Mouse (Mus musculus) monocyte, adult 2 months (primary cell): ENCODE measurements around the gene Fam189b.

Source experiments
- DNase-seq, 2 experiments: peaks; one replicate each; pipeline ENCODE4 v3.0.0; 2022; ENCODE audit warnings: low spot score in 2 of 2, low read depth in 1 of 2

The Fam189b gene

DNA sequence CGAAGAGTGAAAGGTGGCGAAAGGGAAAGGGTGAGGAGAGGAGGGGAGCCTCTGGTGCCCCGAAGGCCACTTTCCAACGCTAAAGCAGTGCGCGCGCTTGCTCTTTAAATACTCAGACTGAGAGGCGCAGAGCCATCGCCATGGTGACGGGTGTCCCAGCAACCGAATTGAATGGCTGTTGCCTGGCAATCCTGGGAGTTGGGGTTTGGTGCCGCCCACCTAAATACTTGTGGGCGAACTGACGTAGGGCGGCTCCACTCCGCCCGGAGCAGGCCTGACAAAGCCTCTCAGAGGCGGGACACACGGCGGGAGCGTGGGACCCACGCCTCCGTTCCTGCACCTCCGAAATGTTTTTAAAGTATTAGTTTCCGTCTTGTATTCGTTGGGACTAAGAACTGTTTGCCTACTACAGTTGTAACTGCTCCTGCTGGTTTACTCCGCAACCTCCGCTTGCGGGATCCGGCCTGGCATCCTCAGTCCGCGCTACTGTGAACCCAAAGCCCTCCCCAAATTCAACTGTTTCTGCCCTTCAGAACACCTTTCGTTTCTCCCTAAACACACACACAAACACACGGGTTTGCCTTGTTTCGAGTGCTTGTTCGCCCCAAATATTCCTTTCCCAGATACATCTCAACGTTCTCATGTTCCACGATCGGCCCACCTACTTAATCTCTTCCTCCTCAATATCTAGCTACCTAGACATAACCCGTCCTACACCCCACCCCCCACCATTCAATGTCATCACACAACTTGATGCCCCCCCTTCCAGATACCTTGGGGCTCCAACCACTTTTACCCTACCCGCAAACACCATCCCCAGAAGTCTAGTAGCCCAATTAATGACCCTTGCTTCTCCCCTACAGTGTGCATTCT lies 44.6 kb downstream of the Fam189b start:
- DNase-seq = peak in 1 of 2 experiments; percentile 39

DNA sequence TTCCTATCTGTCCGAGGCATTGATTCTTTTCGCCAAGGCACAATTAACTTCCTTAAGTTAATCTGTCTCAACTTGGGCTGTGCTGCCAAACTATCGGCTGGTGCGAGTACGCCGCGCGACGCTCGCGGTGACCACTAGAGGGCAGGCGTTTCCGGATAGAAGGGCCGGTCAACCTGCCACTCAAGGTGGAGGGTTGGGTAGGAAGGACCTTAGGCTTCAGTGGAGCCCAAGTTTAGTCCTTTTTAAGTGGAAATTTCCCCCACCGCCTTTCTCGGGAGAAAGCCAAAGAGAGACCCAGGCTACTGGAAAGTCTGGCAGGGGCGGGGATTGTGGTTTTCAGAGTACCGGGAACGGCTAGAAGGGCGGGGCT lies 45.2 kb downstream of the Fam189b start:
- peak; percentile 58 to 80 for DNase-seq

DNA sequence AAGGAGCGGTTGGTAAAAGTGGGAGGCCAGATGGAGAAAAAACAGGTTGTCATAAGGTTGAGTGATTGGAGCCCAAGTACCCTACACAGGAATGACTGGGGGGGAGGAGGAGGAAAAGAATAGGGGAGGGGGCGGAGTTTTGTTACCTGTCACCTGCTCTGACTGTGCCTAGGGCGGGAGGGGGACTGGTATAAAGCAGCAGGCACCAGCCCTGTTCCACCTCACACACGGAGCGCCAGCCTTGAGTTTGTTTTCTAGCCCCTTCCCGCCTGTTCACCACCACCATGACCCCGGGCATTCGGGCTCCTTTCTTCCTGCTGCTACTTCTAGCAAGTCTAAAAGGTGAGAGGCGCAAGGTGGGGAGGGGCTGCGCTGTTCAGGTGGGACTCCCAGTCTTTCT lies 45.9 kb downstream of the Fam189b start, which contains the start of gene Muc1:
Gene Muc1, plus strand, starts transcription at position 222 of the 400 bp plus-strand sequence.
- no peak for DNase-seq

DNA sequence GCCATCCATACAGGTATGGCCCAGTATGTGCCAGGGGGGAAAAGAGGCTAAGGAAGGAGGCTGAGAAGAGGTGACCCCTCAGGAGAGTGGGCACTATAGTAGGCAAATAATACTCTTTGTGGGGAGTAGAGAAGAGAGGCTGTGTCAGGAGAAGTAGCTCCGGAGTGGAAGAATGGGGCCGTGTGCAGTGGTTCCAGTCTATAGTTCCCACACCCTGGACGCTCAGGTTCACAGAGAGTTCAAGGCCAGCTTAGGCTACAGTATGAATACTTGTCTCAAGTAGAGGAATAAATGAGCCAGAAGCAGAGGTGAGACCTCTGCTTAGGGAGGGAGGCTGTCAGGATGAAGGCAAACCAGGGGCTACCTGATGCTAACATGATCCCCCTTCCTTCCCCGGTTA lies 46.3 kb downstream of the Fam189b start:
- DNase-seq = no peak

DNA sequence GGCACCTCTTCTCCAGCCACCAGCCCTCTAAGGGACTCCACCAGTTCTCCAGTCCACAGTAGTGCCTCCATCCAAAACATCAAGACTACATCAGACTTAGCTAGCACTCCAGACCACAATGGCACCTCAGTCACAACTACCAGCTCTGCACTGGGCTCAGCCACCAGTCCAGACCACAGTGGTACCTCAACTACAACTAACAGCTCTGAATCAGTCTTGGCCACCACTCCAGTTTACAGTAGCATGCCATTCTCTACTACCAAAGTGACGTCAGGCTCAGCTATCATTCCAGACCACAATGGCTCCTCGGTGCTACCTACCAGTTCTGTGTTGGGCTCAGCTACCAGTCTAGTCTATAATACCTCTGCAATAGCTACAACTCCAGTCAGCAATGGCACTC lies 47.6 kb downstream of the Fam189b start:
- no peak for DNase-seq

DNA sequence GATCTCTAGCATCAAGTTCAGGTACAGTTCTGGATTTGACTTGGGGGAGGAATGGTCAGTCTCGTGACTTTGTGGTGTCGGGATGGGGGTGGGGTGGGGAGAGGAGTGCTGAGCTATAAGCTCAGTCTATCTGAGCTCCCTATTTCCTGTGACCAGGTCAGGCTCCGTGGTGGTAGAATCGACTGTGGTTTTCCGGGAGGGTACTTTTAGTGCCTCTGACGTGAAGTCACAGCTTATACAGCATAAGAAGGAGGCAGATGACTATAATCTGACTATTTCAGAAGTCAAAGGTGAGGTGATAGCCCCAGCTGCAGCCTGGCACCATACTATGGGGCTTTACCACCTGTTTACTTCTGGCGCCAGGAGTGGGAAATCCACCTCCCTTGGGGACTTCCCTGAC lies 48.4 kb downstream of the Fam189b start:
- DNase-seq = no peak

DNA sequence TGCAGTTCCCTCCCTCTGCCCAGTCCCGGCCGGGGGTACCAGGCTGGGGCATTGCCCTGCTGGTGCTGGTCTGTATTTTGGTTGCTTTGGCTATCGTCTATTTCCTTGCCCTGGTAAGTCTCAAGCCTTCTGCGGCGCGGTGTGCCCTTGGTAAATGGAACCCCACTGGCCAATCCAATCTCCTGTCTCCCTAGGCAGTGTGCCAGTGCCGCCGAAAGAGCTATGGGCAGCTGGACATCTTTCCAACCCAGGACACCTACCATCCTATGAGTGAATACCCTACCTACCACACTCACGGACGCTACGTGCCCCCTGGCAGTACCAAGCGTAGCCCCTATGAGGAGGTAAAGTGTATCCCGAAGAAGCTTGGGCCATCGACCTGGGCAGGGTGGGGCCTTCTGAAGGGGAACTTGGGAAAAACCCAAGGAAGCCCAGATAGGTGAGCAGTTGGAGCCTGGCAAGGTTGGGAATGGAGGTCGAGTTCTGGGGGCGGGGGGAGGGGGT lies 48.9 kb downstream of the Fam189b start:
- no peak for DNase-seq

DNA sequence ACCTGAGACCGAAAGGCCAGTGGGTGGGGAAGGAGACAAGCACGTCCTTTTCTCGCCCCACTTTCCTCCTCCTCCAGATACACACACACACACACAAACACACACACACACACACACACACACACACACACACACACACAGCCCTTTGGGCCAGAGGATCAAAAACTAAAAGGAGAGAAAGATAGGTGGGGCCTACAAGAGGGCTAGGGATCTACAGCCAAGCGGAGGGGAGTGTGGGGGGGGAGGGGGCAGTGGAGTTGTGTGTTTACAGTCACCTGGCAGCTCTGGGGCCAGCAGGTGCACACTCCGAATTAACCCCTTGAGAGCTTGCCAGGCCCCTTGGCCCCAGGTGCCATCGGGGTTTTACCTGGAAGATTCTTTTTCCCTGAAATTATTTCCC lies 49.7 kb downstream of the Fam189b start:
- DNase-seq = no peak

DNA sequence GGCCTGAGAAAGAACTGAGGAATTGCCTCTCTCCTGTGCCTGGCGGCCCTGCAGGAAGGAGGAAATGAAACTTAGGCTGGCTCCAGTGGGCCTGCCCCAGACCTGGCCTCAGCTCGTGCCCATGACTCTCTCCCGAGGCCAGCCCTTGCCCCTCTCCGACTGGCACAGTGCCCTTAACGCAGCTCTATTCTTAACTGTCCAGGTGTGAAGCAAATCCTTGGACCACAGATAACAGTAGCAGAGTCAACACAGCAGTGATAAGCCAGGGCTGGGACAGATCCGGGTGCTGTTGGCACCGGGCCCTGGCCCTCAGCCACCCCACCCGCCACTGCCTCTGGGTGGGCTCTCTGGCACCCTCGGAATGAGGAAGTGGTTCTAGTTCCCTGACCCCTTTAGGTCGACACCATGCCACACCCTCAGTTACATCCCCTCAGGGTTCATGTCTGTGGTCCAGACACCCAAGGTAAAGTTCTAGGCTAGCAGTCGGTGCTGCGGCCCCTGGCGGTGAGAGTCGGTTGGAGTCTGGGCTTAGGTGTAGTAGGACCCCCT lies 50.7 kb downstream of the Fam189b start:
- DNase-seq = peak; percentile 52 to 61

DNA sequence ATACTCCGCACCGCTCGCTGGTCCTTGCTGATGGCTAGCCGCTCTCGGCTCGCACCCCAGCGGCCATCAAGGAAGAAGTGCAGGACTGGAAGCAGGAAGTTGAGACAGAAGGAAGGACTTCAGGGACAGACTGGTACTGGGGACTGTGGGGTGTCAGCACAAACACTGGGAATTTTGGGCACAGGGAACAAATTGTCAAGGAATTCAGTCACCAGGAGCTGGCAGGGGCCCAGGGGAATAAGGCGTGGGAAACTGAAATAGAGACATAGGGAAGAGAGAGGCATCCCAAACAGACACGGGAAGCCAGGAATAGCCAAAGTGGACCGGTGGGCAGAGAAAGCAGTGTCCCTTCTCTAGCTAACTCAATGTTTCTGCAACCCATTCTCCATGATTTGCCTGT lies 53.6 kb downstream of the Fam189b start:
- DNase-seq = no peak

DNA sequence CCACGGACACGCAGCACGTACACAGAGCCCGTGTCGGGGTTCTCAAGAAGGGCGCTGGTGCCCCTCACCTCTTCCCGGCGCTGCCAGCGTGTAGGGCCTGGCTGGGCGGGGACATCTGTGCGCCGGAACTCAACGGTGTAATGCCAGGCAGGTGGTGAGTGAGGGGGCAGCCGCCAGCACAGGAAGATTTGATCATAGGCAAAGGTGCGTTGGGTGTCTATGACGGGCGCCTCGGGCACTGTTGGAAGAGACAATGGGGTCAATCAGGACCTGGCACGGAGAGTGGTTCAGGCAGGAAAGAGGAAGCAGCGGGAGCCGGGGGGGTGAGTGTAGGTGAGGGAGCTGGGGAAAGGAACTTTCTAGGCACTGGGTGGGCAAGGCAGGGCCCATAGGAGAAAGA lies 54.7 kb downstream of the Fam189b start:
- DNase-seq = no peak

DNA sequence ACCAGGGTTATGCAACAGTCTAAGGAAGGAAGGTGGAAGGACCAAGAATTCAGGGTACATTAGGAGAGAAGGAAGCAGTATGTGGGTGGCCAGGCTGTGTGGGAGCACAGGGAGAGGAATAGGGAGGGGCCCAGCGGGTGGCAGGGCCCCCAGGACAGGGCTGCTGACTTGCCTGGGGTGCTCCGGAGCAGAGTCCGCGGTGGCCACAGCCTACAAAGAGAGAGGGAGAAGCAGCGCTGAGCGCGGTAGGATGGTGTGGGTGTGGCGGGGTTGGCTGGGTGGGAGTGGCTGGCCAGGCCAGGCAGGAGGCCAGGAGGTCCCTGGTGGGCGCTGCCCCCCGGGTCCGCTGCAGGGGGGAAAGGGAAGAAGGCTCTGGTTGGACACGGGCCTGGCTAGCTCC lies 55.6 kb downstream of the Fam189b start:
- no peak for DNase-seq
